Mouse (Mus musculus): ENCODE measurements around the gene Sipa1.

Gene Sipa1

GRCm38 (mm10) chr19:5662981-5663913 lies at the start of gene Sipa1:
Sipa1 (minus strand) TSS chr19:5663707.
- peak; percentile 91 for DNase-seq (ENCODE audit: low read depth, low spot score)

GRCm38 (mm10) chr19:5713255-5713654 lies 49.7 kb upstream of the Sipa1 start:
- no peak for DNase-seq (ENCODE audit: low read depth, low spot score)

- no peak for DNase-seq (ENCODE audit: low read depth, low spot score)
Measured at GRCm38 (mm10) chr19:5711907-5712460, 48.5 kb upstream of the Sipa1 start.

- peak; percentile 65 for DNase-seq (ENCODE audit: low read depth, low spot score)
Measured at GRCm38 (mm10) chr19:5711218-5711617, 47.7 kb upstream of the Sipa1 start.

- DNase-seq (ENCODE audit: low read depth, low spot score), result no peak
Measured at GRCm38 (mm10) chr19:5710581-5710980, 47.1 kb upstream of the Sipa1 start.

GRCm38 (mm10) chr19:5710068-5710467 lies 46.6 kb upstream of the Sipa1 start:
- DNase-seq (ENCODE audit: low read depth, low spot score), result no peak

- DNase-seq (ENCODE audit: low read depth, low spot score), result no peak
Measured at GRCm38 (mm10) chr19:5704801-5705571, 41.5 kb upstream of the Sipa1 start.

- no peak for DNase-seq (ENCODE audit: low read depth, low spot score)
Measured at GRCm38 (mm10) chr19:5704163-5704800, 40.8 kb upstream of the Sipa1 start, which contains the start of gene Kcnk7. Kcnk7 (plus strand) TSS chr19:5704367.

GRCm38 (mm10) chr19:5695849-5696462 lies 32.4 kb upstream of the Sipa1 start:
- DNase-seq (ENCODE audit: low read depth, low spot score), result peak; percentile 57

GRCm38 (mm10) chr19:5693801-5694200 lies 30.3 kb upstream of the Sipa1 start:
- no peak for DNase-seq (ENCODE audit: low read depth, low spot score)

GRCm38 (mm10) chr19:5692913-5693396 lies 29.4 kb upstream of the Sipa1 start:
- DNase-seq (ENCODE audit: low read depth, low spot score), result no peak

- DNase-seq (ENCODE audit: low read depth, low spot score), result no peak
Measured at GRCm38 (mm10) chr19:5692086-5692912, 28.8 kb upstream of the Sipa1 start.

- DNase-seq (ENCODE audit: low read depth, low spot score), result no peak
Measured at GRCm38 (mm10) chr19:5691601-5692000, 28.1 kb upstream of the Sipa1 start.

- no peak for DNase-seq (ENCODE audit: low read depth, low spot score)
Measured at GRCm38 (mm10) chr19:5690343-5690735, 26.8 kb upstream of the Sipa1 start.

GRCm38 (mm10) chr19:5689565-5690342 lies 26.2 kb upstream of the Sipa1 start:
- DNase-seq (ENCODE audit: low read depth, low spot score), result peak; percentile 81

- no peak for DNase-seq (ENCODE audit: low read depth, low spot score)
Measured at GRCm38 (mm10) chr19:5689088-5689428, 25.6 kb upstream of the Sipa1 start.

GRCm38 (mm10) chr19:5688200-5689087 lies 24.9 kb upstream of the Sipa1 start, which contains the start of the genes Map3k11 and Pcnx3:
Map3k11 (plus strand) TSS chr19:5688742.
Pcnx3 (minus strand) TSS chr19:5688908.
- peak; percentile 99 for DNase-seq (ENCODE audit: low read depth, low spot score)

GRCm38 (mm10) chr19:5687738-5688137 lies 24.2 kb upstream of the Sipa1 start:
- DNase-seq (ENCODE audit: low read depth, low spot score), result no peak

All from mesoderm, embryonic 11.5 days (tissue).